Mouse (Mus musculus) heart, postnatal 0 days (tissue): ENCODE measurements around the gene Samd13. TPM values are rescaled to one million over a fixed set of nuclear protein-coding genes. Genes with fewer than 3 reads are reported as not detected.
A peak's percentile ranks its signal among the peaks of the same experiment; 100 is the strongest.

Source experiments
- ATAC-seq: fragments of 200-750 bp; cut with Nextera tagmentation; 2 replicates; pipeline ENCODE4 v1.8.0; 2017; ENCODE audit warnings: low read depth, moderate number of reproducible peaks, moderate library complexity; ENCODE audit not compliant: insufficient read depth
- DNase-seq: peaks from one replicate; pipeline ENCODE4 v3.0.0-alpha.2; 2016; ENCODE audit warnings: low spot score
- H3K27ac ChIP-seq: fragments of 300-500 bp; sonication (generic); 2 replicates; pipeline ENCODE4 v1.5.1; 2014; ENCODE audit warnings: low read depth, mild to moderate bottlenecking
- H3K27me3 ChIP-seq: fragments of 300-500 bp; sonication (generic); 2 replicates; pipeline ENCODE4 v1.6.1; 2014; ENCODE audit warnings: low read length, mixed read lengths; ENCODE audit not compliant: control insufficient read depth, insufficient read depth
- H3K36me3 ChIP-seq: fragments of 300-500 bp; sonication (generic); replicated peaks from 2 replicates; pipeline ENCODE4 v1.6.1; 2014; ENCODE audit warnings: low read length, mixed read lengths; ENCODE audit not compliant: control insufficient read depth, insufficient read depth
- H3K4me1 ChIP-seq: fragments of 300-500 bp; sonication (generic); 2 replicates; pipeline ENCODE4 v1.6.1; 2014; ENCODE audit warnings: antibody characterized with exemption; ENCODE audit not compliant: control insufficient read depth, insufficient read depth
- H3K4me2 ChIP-seq: fragments of 300-500 bp; sonication (generic); 2 replicates; pipeline ENCODE4 v1.6.1; 2014; ENCODE audit warnings: low read depth, mild to moderate bottlenecking, low read length, moderate library complexity
- H3K4me3 ChIP-seq: fragments of 300-500 bp; sonication (generic); 2 replicates; pipeline ENCODE4 v1.5.1; 2014; ENCODE audit warnings: low read depth, low read length
- H3K9ac ChIP-seq: fragments of 300-500 bp; sonication (generic); replicated peaks from 2 replicates; pipeline ENCODE4 v1.6.1; 2014; ENCODE audit warnings: low read depth, low read length, mixed read lengths
- H3K9me3 ChIP-seq: fragments of 300-500 bp; sonication (generic); replicated peaks from 2 replicates; pipeline ENCODE4 v1.6.1; 2016; ENCODE audit warnings: low read length; ENCODE audit not compliant: control insufficient read depth
- CTCF ChIP-seq: IDR thresholded peaks from 2 replicates; pipeline ENCODE4 v1.5.1; 2016; ENCODE audit warnings: antibody characterized with exemption, control low read depth, low read depth
- EP300 ChIP-seq: IDR thresholded peaks from 2 replicates; pipeline ENCODE4 v1.6.1; 2016; ENCODE audit warnings: antibody characterized with exemption, low read depth
- WGBS: fragments of 180-500 bp; shearing (Covaris S2); extraction: QIAGEN DNeasy Blood & Tissue Kit; methylation state at CpG from one replicate; pipeline ENCODE4 v1.1.7; 2014; 5-methylcytosine and 5-hydroxymethylcytosine counted together
- polyA plus RNA-seq: library from polyadenylated mRNA; unstranded; fragments of >200 nt; fragmentation: Nextera tagmentation; extraction: Ambion mirVana; gene quantifications from 2 replicates; pipeline ENCODE4 v1.2.1, GENCODE M21; 2015
- total RNA-seq: library from RNA; depleted of rRNA; stranded (reverse); fragments of >200 nt; gene quantifications from 2 replicates; pipeline ENCODE4 v1.2.3, GENCODE M21; 2014; ENCODE audit warnings: low replicate concordance; rRNA removed

The Samd13 gene
- total RNA-seq (0.42 and 3.6 TPM in 2 replicates), polyA plus RNA-seq (1.8 and 2.8 TPM in 2 replicates)

DNA sequence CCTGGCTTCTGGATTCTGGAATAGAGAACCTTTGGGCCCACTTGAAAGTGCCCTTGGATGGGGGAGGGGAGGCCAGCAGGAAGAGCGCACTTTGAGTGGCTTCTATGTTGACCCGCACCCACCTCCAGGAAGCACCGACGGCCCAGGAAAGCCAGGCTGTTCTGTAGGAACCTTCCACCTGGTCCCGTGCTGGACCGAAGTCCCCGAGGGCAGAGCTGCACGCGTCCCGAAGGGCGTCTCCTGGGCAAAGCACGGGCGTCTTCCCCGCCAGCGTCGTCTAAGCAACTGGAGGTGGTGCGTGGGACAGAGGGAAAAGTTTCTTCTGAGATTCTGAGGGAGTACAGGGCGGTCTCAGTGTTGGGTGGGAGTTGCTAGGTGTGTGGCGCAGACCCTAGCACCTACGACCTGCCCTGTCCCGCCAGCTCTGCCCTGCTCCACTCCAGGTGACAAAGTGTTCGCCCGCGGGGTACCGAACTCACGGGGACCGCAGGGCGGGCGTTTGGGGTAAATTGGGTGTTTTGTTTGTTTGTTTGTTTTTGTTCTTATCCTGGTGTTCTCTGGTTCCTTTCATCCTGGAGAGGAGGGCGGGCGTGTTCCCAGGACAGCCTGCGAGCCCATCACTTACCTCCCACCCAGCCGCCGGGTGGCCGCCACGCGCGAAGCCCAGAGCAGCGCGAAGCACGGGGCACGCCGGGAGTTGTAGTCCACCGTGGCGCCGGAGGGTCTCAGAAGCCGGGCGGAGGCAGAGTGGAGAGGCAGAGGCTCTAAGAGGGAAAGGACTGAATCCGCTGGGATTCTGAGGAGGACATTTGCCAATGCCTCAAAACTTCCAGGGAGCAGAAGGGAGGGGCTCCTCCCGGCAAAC, at the start of gene Samd13:
Gene Samd13, minus strand, starts transcription at position 782 of the 865 bp plus-strand sequence.
- peak within 1 kb of the TSS; percentile 89 for H3K4me2 ChIP-seq
- WGBS = 1% methylated on average over 50 of the region's 50 CpGs
- peak within 1 kb of the TSS; percentile 27; the same call in 1 of the 2 replicates for H3K27ac ChIP-seq
- H3K27me3 ChIP-seq = no peaks in the 10 kb centered on the region
- H3K36me3 ChIP-seq = no peaks in the 10 kb centered on the region
- DNase-seq (no peak), ATAC-seq (peak; percentile 77)
- peak within 1 kb of the TSS; percentile 52 for H3K9ac ChIP-seq
- peak within 1 kb of the TSS; percentile 52 for H3K4me3 ChIP-seq
- H3K9me3 ChIP-seq = no peaks in the 10 kb centered on the region
- TF ChIP-seq EP300 = no peak
- no peak for TF ChIP-seq CTCF
- H3K4me1 ChIP-seq = peaks cover 24% of the 10 kb centered on the region

DNA sequence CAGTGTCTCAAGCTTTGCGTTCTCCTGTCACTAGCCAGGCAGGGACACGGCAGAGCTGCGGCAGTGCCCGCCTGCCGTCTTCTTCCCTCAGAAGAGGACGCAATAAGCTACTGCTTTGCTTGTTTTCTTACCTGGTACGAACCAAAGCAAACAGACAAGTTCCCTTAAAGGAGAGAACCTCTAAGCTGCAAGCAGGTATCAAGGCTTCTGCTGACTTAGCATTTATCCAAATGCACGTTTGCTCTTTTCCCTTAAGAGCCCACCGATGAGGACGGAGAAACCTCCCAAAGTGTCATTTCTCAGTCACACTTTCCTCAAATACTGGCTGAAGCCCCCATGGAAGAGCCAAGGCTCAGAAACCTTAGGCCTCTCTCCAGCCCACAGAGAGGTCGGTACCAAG, 46.1 kb upstream of the Samd13 start:
- Histone ChIP-seq H3K9ac (no peak overlapping the region), H3K4me2 (no peak overlapping the region), H3K27me3 (no peaks in the 10 kb centered on the region), H3K9me3 (no peaks in the 10 kb centered on the region), H3K4me3 (no peak overlapping the region), H3K27ac (no peak overlapping the region), H3K4me1 (peaks cover 10% of the 10 kb centered on the region), H3K36me3 (peaks cover 31% of the 10 kb centered on the region)
- WGBS = 79% methylated on average over 11 of the region's 11 CpGs
- no peak for DNase-seq
- TF ChIP-seq CTCF (no peak), EP300 (no peak)
- no peak for ATAC-seq

DNA sequence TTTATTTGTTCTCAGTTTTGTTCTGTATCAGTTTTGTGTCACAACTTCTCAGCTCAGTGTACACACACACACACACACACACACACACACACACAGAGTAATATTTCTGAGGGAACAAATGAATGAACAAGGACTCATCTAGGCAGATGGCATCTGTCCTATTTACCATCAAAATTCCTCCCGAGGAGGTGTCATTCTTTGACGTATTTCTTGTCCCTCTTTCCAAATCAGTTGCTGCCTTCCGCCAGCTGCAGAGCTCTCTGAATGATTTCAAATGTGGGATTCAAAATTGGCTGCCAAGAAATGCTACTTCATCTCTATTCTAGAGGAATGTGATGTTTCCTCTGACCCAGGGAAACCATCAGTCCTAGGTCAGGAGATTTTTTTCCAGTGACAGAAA, 37.6 kb upstream of the Samd13 start:
- no peak overlapping the region for H3K4me2 ChIP-seq
- no peak overlapping the region for H3K9ac ChIP-seq
- 54% methylated on average over 3 of the region's 3 CpGs for WGBS
- peaks cover 8% of the 10 kb centered on the region; the same call in 1 of the 2 replicates for H3K9me3 ChIP-seq
- no peak for ATAC-seq
- peaks cover 6% of the 10 kb centered on the region; the same call in 1 of the 2 replicates for H3K36me3 ChIP-seq
- DNase-seq = peak; percentile 26
- no peaks in the 10 kb centered on the region for H3K4me1 ChIP-seq
- no peaks in the 10 kb centered on the region for H3K27me3 ChIP-seq
- no peak overlapping the region for H3K4me3 ChIP-seq
- TF ChIP-seq CTCF (no peak), EP300 (no peak)
- H3K27ac ChIP-seq = no peak overlapping the region

DNA sequence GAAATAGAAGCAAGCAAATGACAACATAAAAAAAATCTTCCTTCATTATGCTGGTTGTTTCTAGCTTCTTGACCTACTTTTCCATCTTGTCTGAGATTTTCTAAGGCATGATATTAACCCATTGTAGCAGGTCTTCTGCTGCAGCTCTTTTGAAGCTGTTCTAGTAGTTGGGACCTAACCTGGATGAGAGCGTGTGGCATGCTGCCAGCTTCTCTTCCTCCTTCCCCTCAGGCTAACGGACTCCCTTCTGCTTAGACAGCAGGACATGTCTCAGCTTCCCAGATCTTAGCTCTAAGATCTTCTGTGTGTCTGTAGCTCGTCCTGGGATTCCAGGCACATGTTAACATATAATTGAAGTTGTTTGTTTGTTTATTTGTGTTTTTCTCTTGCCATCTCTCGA, 34.3 kb upstream of the Samd13 start:
- no peaks in the 10 kb centered on the region for H3K27me3 ChIP-seq
- H3K9ac ChIP-seq = no peak overlapping the region
- H3K4me1 ChIP-seq = no peaks in the 10 kb centered on the region
- ATAC-seq (no peak), DNase-seq (no peak)
- no peaks in the 10 kb centered on the region for H3K9me3 ChIP-seq
- no peak for TF ChIP-seq EP300
- TF ChIP-seq CTCF = no peak
- H3K36me3 ChIP-seq = no peaks in the 10 kb centered on the region
- H3K27ac ChIP-seq = no peak overlapping the region
- no peak overlapping the region for H3K4me3 ChIP-seq
- no peak overlapping the region for H3K4me2 ChIP-seq
- WGBS = 58% methylated on average over 4 of the region's 4 CpGs

DNA sequence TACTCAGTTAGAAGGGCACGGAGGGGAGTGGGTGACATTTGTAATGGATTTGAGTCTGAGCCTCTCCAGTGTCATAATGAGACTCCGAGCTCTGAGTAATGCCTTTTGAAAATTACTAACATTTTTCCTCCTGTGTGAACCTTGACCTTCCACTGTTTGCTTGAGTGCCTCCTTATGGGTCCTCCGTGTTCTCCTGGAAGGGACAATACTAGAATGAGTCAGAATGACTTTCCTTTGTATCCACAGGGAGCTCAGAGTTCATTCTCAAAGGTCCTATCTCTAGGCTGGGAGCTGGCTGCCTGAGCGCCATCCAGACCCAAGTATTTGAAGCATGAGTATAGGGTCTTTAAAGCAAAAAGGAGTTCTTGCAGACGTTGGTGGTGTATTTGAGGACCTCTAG, 32.9 kb upstream of the Samd13 start:
- H3K4me3 ChIP-seq = no peak overlapping the region
- no peak overlapping the region for H3K9ac ChIP-seq
- H3K4me1 ChIP-seq = no peaks in the 10 kb centered on the region
- no peaks in the 10 kb centered on the region for H3K27me3 ChIP-seq
- DNase-seq (no peak), ATAC-seq (no peak)
- WGBS = 70% methylated on average over 5 of the region's 5 CpGs
- no peak for TF ChIP-seq EP300
- no peak for TF ChIP-seq CTCF
- no peaks in the 10 kb centered on the region for H3K36me3 ChIP-seq
- H3K27ac ChIP-seq = no peak overlapping the region
- no peak overlapping the region for H3K4me2 ChIP-seq
- H3K9me3 ChIP-seq = no peaks in the 10 kb centered on the region
